Mouse (Mus musculus) urinary bladder, postnatal 36 days (tissue): ENCODE measurements around the gene Mptx1.
"Not testable (repeated sequence)": the region's sequence is repeated elsewhere in the genome, so short reads cannot be mapped to it uniquely, and the experiment has no call there.

ENCODE experiments used
- DNase-seq, 2 experiments: peaks; one replicate each; pipeline ENCODE4 v3.0.0; 2022; ENCODE audit warnings: low spot score in 2 of 2, mixed read lengths in 1 of 2

Mptx1 gene

GRCm38 (mm10) chr1:174330218-174330617 is at the start of gene Mptx1:
Gene Mptx1 (plus strand): TSS chr1:174330518.
- no peak for DNase-seq

GRCm38 (mm10) chr1:174303162-174303561 is 27.2 kb upstream of the Mptx1 start:
- DNase-seq, result no peak

GRCm38 (mm10) chr1:174317308-174317707 is 13.0 kb upstream of the Mptx1 start:
- DNase-seq, result no peak

DNA sequence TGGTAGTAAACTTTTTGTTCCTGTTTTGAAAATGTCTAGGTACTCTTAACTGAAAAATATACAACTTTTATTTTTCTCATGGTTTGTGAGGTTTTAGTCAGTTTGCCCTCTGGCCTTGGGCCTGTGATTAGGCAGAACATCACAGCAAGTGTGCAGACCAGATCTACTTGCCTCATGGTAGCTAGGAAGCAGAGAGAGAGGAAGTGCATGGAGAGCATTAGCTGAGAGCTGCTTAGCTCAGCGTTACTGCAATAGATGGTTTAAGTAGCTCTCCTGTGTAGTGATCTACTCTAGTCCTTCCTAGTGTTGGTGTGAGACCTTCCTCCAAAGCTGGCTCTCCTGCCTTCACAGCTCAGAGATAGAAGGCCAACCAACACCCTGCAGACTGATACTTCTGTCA is 23.3 kb downstream of the Mptx1 start:
- not testable (repeated sequence) for DNase-seq

GRCm38 (mm10) chr1:174354640-174355039 is 24.3 kb downstream of the Mptx1 start:
- no peak for DNase-seq

DNA sequence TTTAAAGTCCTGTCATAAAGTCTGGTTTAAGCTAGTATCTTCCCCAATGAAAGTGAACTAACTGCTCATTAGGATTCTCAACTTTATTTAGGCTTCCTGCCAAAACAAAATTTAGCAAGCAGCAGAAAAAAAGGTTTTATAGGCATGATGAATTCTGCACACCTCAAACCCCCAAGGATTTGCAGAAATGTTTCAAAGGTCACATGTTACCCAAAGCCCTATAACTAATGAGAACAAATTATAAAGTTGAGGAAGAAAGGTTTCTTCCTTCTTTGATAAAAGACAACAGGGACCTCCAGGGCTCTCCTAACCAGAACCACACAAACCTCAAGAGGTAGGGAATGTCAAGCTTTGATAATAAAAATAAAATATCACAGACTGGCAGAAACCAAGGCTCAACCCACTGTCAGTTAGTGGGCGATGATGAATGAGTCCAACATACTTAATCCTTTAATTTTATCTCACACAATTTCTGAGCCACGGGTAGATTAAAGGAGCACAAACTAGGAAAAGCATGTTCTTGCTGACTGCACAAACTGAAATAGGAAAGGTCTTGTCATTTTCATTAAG is 34.6 kb downstream of the Mptx1 start, which contains the start of gene Olfr417:
Olfr417 (plus strand) TSS at position 241 of the 570 bp plus-strand sequence.
- no peak for DNase-seq

- no peak for DNase-seq
Measured at GRCm38 (mm10) chr1:174373799-174374198, 43.5 kb downstream of the Mptx1 start.
